Mouse (Mus musculus): Measurements from ENCODE around the gene Actr3b.

DNA sequence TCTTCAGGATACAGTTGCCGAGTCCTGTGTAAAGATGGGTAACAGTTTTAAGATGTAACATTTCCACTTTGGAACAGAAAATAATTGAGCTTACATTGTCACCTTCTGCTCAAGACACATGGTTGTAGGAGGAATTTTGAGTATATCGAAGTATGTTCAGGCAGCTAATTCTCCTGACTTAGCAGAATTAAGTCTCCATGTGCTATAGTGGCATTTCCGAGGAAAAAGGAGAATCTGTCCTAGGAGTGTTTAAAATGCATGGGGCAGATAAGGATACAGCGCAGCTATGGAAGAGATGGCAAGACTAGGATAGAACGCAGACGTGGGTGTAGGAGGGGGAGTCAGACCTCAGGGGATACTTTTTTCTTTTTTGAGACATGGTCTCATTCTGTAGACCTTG is 31.8 kb downstream of the Actr3b start:
- TF ChIP-seq MAX (IDR thresholded peaks at IDR 0.05; ENCODE audit: low read depth) (no peak), USF1 (IDR thresholded peaks at IDR 0.05; ENCODE audit: low read depth) (no peak), REST (IDR thresholded peaks at IDR 0.05; ENCODE audit: insufficient read depth, insufficient read length) (no peak), POLR2AphosphoS2 (IDR thresholded peaks at IDR 0.05; ENCODE audit: insufficient read length, low read depth) (no peak), TCF3 (IDR thresholded peaks at IDR 0.05; ENCODE audit: insufficient read length, low read depth) (no peak), E2F4 (IDR thresholded peaks at IDR 0.05; ENCODE audit: insufficient read depth) (no peak), POLR2A (IDR thresholded peaks at IDR 0.05; ENCODE audit: insufficient read length, low read depth) (no peak), TCF12 (IDR thresholded peaks at IDR 0.05; ENCODE audit: insufficient read depth, poor library complexity, severe bottlenecking) (no peak), MYOD1 (IDR thresholded peaks at IDR 0.05; ENCODE audit: control insufficient read depth in 1 of 3, insufficient read length in 2 of 3, low read depth in 2 of 3) (no peak), CEBPB (IDR thresholded peaks at IDR 0.05; ENCODE audit: insufficient read depth, poor library complexity, severe bottlenecking) (no peak)

Measured in myocyte (in vitro differentiated cells).